Mouse (Mus musculus): ENCODE data around the gene Atp6v1f.

GRCm38 (mm10) chr6:29497791-29498190 lies 30.3 kb downstream of the Atp6v1f start:
- TF ChIP-seq POLR2A (IDR thresholded peaks at IDR 0.05; ENCODE audit: borderline replicate concordance, extremely low read depth, low read depth, low read length) (no peak), CTCF (IDR thresholded peaks at IDR 0.05; ENCODE audit: insufficient read depth, low read length) (no peak)
